Mouse (Mus musculus): Measurements from ENCODE around the gene Map2k6.

The Map2k6 gene

GRCm38 (mm10) chr11:110473495-110473894 lies 74.6 kb downstream of the Map2k6 start:
- in situ Hi-C loops (cut with MboI; ENCODE audit: low pct_unique_long_range_greater_than_20kb in 1 of 2, low sequenced_read_pairs in 2 of 2, unreplicated experiment in 1 of 2) = no loop called here

- in situ Hi-C loops (cut with MboI; ENCODE audit: low pct_unique_long_range_greater_than_20kb in 1 of 2, low sequenced_read_pairs in 2 of 2, unreplicated experiment in 1 of 2) = no loop called here
These were observed 77.6 kb downstream of the Map2k6 start for GRCm38 (mm10) chr11:110476361-110477151.

- in situ Hi-C loops (cut with MboI; ENCODE audit: low pct_unique_long_range_greater_than_20kb in 1 of 2, low sequenced_read_pairs in 2 of 2, unreplicated experiment in 1 of 2) = no loop called here
These were observed 79.3 kb downstream of the Map2k6 start for GRCm38 (mm10) chr11:110477961-110478869.

- in situ Hi-C loops (cut with MboI; ENCODE audit: low pct_unique_long_range_greater_than_20kb in 1 of 2, low sequenced_read_pairs in 2 of 2, unreplicated experiment in 1 of 2) = no loop called here
These were observed 80.1 kb downstream of the Map2k6 start for GRCm38 (mm10) chr11:110478978-110479384.

- in situ Hi-C loops (cut with MboI; ENCODE audit: low pct_unique_long_range_greater_than_20kb in 1 of 2, low sequenced_read_pairs in 2 of 2, unreplicated experiment in 1 of 2) = no loop called here
These were observed 82.5 kb downstream of the Map2k6 start for GRCm38 (mm10) chr11:110481406-110481805.

- in situ Hi-C loops (cut with MboI; ENCODE audit: low pct_unique_long_range_greater_than_20kb in 1 of 2, low sequenced_read_pairs in 2 of 2, unreplicated experiment in 1 of 2) = no loop called here
These were observed 83.3 kb downstream of the Map2k6 start for GRCm38 (mm10) chr11:110482176-110482575.

- in situ Hi-C loops (cut with MboI; ENCODE audit: low pct_unique_long_range_greater_than_20kb in 1 of 2, low sequenced_read_pairs in 2 of 2, unreplicated experiment in 1 of 2) = no loop called here
These were observed 83.7 kb downstream of the Map2k6 start for GRCm38 (mm10) chr11:110482649-110483048.

GRCm38 (mm10) chr11:110483165-110483564 lies 84.2 kb downstream of the Map2k6 start:
- in situ Hi-C loops (cut with MboI; ENCODE audit: low pct_unique_long_range_greater_than_20kb in 1 of 2, low sequenced_read_pairs in 2 of 2, unreplicated experiment in 1 of 2) = no loop called here

GRCm38 (mm10) chr11:110484426-110484825 lies 85.5 kb downstream of the Map2k6 start:
- in situ Hi-C loops (cut with MboI; ENCODE audit: low pct_unique_long_range_greater_than_20kb in 1 of 2, low sequenced_read_pairs in 2 of 2, unreplicated experiment in 1 of 2) = no loop called here

GRCm38 (mm10) chr11:110485081-110485480 lies 86.2 kb downstream of the Map2k6 start:
- in situ Hi-C loops (cut with MboI; ENCODE audit: low pct_unique_long_range_greater_than_20kb in 1 of 2, low sequenced_read_pairs in 2 of 2, unreplicated experiment in 1 of 2) = loop anchor here in 1 of 2 experiments (5.0 kb wide), 1 partner anchor 123 kb away; no protein-coding TSS in a partner anchor

- in situ Hi-C loops (cut with MboI; ENCODE audit: low pct_unique_long_range_greater_than_20kb in 1 of 2, low sequenced_read_pairs in 2 of 2, unreplicated experiment in 1 of 2) = loop anchor here in 1 of 2 experiments (5.0 kb wide), 1 partner anchor 125 kb away; no protein-coding TSS in a partner anchor
These were observed 88.9 kb downstream of the Map2k6 start for GRCm38 (mm10) chr11:110487796-110488195.

- in situ Hi-C loops (cut with MboI; ENCODE audit: low pct_unique_long_range_greater_than_20kb in 1 of 2, low sequenced_read_pairs in 2 of 2, unreplicated experiment in 1 of 2) = loop anchor here in 1 of 2 experiments (5.0 kb wide), 1 partner anchor 126 kb away; no protein-coding TSS in a partner anchor
These were observed 89.4 kb downstream of the Map2k6 start for GRCm38 (mm10) chr11:110488301-110488700.

- in situ Hi-C loops (cut with MboI; ENCODE audit: low pct_unique_long_range_greater_than_20kb in 1 of 2, low sequenced_read_pairs in 2 of 2, unreplicated experiment in 1 of 2) = loop anchor here in 1 of 2 experiments (10.0 kb wide), 1 partner anchor 131 kb away; no protein-coding TSS in a partner anchor
These were observed 96.6 kb downstream of the Map2k6 start for GRCm38 (mm10) chr11:110495323-110496060.

- in situ Hi-C loops (cut with MboI; ENCODE audit: low pct_unique_long_range_greater_than_20kb in 1 of 2, low sequenced_read_pairs in 2 of 2, unreplicated experiment in 1 of 2) = loop anchor here in 1 of 2 experiments (10.0 kb wide), 1 partner anchor 131 kb away; no protein-coding TSS in a partner anchor
These were observed 97.1 kb downstream of the Map2k6 start for GRCm38 (mm10) chr11:110496061-110496446.

- in situ Hi-C loops (cut with MboI; ENCODE audit: low pct_unique_long_range_greater_than_20kb in 1 of 2, low sequenced_read_pairs in 2 of 2, unreplicated experiment in 1 of 2) = loop anchor here in 1 of 2 experiments (10.0 kb wide), 1 partner anchor 133 kb away; no protein-coding TSS in a partner anchor
These were observed 98.8 kb downstream of the Map2k6 start for GRCm38 (mm10) chr11:110497743-110498142.

- in situ Hi-C loops (cut with MboI; ENCODE audit: low pct_unique_long_range_greater_than_20kb in 1 of 2, low sequenced_read_pairs in 2 of 2, unreplicated experiment in 1 of 2) = loop anchor here in 1 of 2 experiments (10.0 kb wide), 1 partner anchor 134 kb away; no protein-coding TSS in a partner anchor
These were observed 99.8 kb downstream of the Map2k6 start for GRCm38 (mm10) chr11:110498651-110499213.

- in situ Hi-C loops (cut with MboI; ENCODE audit: low pct_unique_long_range_greater_than_20kb in 1 of 2, low sequenced_read_pairs in 2 of 2, unreplicated experiment in 1 of 2) = no loop called here
These were observed 104.2 kb downstream of the Map2k6 start for GRCm38 (mm10) chr11:110502937-110503670.

Measured in mouse embryonic stem cell (cell line).